Mouse (Mus musculus) spleen, embryonic (tissue): ENCODE data around the gene Acbd7.

Source experiments
- CTCF ChIA-PET: fragments of 350-600 bp; sonication (Branson Sonifier 250); formaldehyde crosslinking; loops from one replicate; lab custom pipeline; 2022; lab: Charles Lee

Acbd7 gene

GRCm38 (mm10) chr2:3387105-3387860 lies 51.3 kb downstream of the Acbd7 start:
- CTCF ChIA-PET = interaction anchor here (0.6 kb wide), 1 partner anchor 60 kb away, joined by 4 read pairs; no protein-coding TSS in a partner anchor
